Mouse (Mus musculus): ENCODE results near the gene Ankle1. TPM values are rescaled to one million over a fixed set of nuclear protein-coding genes. Genes with fewer than 3 reads are reported as not detected.
A peak's percentile ranks its signal among the peaks of the same experiment; 100 is the strongest.

Ankle1 gene
- total RNA-seq (2015; ENCODE audit: low replicate concordance): 208 and 222 TPM in 2 replicates
- 343 and 473 TPM in 2 replicates for total RNA-seq (2017; ENCODE audit: low replicate concordance)

DNA sequence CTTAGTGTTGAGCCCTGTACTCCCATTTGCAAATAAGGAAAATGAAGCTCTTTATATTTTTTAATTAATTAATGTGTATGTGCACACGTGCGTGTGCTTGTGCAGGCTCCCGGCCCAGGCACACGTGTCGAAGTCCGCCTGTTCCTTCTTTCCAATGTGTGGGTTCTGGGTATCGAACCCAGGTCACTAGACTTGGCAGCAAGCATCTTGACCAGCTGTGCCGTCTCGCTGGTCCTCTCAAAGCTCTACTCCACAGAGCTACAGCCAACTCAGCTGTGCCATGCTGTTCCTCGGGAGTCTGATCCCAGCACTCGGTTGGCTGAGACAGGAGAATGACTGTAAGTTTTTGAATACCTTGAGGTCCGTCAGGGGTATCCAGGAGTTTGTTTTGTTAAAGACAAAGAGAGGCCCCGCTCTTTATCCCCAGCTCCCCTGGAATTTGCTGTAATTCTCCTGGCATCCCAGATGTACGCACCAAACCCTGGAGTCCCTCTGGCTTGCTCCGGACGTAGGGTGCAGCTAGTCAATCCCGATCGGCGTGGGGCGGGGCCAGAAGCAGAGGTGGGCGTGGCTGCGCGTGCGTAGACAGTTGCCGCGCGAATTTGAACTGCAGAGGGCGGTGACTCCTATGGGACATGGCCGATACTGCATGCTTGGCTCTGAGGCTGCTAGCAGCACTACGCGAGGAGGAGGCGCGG lies at the start of gene Ankle1:
Ankle1 (plus strand) TSS at position 610 of the 698 bp plus-strand sequence.
- peak; percentile 86 for ATAC-seq (replicated peaks; ENCODE audit: low FRiP score, poor library complexity, severe bottlenecking)

DNA sequence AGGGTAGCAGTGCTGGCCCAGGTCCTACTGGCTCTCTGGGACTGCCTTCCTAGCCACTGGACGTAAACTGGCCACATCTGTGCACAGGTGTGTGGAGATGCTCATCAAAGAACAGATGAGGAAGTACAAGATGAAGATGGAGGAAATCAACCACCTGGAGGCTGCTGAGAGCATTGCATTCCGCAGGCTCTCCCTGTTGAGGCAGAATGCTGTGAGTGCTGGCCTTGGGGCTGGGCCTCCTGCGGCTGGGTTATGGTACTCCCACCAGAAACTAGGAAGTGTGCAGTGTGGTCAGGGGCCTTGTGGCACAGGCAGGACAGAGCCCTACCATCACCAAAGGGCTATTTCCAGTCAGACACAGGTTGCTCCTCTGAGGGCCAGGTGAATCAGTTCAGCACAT lies 47.8 kb upstream of the Ankle1 start:
- no peak for ATAC-seq (replicated peaks; ENCODE audit: low FRiP score, poor library complexity, severe bottlenecking)

DNA sequence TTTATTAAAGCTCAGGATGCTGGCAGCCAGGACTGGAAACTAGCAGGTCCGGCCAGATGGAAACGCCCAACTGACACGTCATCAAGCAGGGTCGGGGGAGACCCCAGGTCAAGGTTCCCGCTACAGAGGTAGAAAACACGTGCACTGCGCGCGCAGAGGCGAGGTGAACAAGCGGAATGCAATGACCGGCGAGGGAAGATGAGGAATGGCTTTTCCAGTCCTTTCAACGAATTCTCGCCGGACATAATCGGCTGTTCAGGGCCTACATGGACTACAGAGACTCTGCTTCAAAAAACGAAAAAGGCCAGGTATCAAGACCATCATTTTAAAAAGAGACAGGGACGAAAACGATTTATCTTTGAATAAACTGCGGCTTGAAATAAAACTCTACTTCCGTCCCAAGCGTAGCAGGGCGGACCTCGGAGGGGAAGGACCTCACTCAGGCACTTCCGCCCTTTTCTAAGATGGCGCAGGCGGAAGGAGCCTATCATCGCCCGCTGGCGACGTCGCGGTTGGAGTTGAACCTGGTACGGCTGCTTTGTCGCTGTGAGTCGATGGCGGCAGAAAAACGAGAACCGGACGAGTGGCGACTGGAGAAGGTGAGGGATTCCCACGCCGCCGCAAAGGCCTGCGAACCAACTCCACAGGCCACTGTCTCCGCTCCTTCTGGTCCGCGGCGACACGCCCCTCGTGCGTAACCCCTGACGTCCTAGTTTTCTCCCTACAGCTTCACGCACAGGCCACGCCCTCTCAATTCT lies 38.9 kb upstream of the Ankle1 start, which contains the start of gene Use1:
Use1 (plus strand) TSS at position 78 of the 758 bp plus-strand sequence.
- peak; percentile 81 for ATAC-seq (replicated peaks; ENCODE audit: low FRiP score, poor library complexity, severe bottlenecking)

DNA sequence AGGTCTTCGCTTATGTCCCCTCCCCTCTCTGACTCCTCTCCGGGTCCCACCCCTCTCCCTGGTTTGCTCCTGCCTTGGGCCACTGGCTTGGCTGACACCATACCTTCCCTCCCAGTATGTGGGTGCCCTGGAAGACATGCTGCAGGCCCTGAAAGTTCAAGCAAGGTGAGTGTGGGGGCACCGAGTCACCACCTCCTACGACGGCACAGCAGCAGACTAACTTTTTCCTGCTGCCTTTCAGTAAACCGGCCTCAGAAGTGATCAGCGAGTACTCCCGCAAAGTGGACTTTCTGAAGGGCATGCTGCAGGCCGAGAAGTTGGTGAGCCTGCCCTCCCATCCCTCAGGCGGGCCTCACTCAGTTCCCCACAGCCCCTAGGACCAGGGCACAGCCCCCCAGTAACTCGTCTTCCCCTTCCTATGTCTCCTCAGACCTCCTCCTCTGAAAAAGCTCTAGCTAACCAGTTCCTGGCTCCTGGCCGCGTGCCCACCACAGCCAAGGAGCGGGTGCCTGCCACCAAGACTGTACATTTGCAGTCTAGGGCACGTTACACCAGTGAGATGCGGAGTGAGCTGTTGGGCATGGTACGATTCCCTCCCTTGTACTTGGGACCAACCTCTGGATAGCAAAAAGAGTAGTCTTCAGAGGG lies 38.2 kb upstream of the Ankle1 start:
- no peak for ATAC-seq (replicated peaks; ENCODE audit: low FRiP score, poor library complexity, severe bottlenecking)

DNA sequence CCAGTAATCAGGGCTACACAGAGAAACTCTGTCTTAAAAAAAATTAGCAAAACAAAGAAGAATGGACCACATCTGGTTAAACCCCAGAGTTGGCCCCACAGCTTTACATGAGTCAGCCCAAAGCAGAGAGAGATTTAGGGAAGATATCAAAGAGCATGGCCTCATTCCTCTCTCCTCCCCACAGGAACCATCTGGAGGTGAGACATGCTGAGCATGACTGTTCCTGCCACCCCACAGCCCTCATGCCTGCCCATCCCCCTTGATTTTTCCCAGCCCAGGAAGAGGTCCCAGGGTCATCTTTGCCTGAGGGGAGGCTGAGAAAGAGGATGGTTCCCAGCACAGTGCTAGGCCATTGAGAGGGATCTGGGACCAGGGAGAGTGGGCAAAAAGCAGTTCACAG lies 37.4 kb upstream of the Ankle1 start:
- ATAC-seq (replicated peaks; ENCODE audit: low FRiP score, poor library complexity, severe bottlenecking): no peak

DNA sequence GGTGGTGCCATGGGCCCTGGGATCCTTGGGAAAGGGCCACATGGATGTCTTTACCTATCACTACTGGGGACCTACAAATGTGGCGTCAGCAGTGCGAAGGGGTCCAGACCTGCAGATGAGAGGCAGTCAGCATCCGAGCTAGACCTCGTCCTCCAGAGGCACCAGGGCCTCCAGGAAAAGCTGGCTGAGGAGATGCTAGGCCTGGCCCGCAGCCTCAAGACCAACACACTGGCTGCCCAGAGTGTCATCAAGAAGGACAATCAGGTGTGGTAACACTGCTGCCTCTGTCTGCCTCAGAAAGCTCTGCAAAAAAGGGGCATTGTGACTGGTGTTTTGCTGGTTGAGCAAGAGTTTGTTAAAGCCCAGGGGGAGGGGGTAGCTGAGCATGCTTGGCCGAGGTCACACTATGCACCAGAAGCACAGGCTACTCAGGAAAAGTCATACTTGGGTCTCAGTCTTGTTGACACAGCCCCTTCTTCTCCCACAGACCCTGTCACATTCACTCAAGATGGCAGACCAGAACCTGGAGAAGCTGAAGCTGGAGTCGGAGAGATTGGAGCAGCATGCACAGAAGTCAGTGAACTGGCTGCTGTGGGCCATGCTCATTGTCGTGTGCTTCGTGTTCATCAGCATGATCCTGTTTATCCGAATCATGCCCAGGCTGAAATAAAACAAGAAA lies 36.6 kb upstream of the Ankle1 start:
- ATAC-seq (replicated peaks; ENCODE audit: low FRiP score, poor library complexity, severe bottlenecking): no peak

DNA sequence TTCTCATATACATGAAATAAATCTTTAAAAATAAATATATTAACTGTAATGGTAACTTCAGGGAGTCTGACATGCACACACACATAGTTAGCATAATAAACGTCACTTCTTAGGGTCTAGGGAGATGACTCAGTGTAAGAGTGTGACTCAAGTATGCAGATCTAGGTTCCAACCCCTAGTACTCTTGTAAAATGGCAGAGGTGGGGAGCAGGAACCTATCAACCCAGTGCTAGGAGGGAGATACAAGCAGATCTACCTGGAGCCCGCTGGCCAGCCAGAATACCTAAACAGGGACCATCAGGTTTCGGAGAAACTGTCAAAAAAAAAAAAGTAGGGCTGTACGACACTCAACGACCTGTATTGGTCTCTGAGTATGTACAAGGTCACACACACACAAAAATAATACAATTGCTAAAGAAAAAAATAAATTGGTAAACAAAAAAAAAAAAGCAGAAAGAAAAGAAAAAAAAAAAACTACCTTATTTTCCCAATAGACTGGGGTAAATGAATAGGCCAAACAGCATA lies 35.0 kb upstream of the Ankle1 start:
- ATAC-seq (replicated peaks; ENCODE audit: low FRiP score, poor library complexity, severe bottlenecking): no peak

DNA sequence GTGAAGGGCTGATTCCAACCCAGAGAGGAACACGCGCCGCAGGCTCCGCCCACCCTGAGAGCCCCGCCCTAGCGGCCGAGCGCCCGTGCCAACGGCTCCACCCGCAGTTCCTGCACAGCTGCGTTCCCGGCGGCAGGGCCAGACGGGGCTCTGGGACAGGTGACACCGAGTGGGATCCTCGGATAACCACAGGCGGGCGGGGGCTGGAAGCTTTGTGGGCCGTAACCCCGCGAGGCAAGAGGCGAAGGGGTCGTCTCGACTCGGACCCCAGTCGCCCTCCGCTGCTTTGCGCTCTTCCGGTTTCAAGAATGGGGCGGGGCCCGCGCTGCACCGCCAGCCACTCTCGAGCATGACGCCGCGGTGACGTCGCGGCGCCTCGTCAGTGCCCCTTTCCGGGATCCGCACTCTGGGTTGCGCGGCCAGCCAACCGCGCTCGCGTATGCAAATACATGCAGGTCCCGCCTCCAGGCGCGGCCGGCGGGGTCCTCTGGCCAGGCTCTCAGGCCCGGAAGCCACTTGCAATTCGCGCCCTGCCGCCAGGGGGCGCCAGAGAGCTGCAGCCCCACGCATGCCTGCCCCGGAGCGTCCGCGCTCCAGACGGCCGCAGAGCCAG lies 34.5 kb upstream of the Ankle1 start, which contains the start of gene Ocel1:
Ocel1 (plus strand) TSS at position 63 of the 613 bp plus-strand sequence.
- peak; percentile 84 for ATAC-seq (replicated peaks; ENCODE audit: low FRiP score, poor library complexity, severe bottlenecking)

DNA sequence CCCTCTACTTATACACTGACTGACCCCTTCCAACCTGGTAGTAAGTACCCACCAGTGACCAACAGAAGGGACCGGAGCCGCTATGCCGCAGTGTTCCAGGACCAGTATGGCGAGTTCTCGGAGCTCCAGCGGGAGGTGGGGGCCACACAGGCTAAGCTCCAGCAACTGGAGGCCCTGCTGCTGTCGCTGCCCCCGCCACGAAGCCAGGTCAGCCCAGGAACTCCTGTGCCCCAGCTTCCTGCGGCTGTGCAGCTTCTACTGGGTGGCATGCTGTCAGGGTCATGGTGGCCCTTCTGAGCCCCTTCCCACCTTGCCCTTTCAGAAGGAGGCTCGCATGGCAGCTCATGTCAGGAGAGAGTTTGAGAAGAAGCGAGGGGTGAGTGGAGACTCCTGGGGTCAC lies 33.4 kb upstream of the Ankle1 start:
- no peak for ATAC-seq (replicated peaks; ENCODE audit: low FRiP score, poor library complexity, severe bottlenecking)

DNA sequence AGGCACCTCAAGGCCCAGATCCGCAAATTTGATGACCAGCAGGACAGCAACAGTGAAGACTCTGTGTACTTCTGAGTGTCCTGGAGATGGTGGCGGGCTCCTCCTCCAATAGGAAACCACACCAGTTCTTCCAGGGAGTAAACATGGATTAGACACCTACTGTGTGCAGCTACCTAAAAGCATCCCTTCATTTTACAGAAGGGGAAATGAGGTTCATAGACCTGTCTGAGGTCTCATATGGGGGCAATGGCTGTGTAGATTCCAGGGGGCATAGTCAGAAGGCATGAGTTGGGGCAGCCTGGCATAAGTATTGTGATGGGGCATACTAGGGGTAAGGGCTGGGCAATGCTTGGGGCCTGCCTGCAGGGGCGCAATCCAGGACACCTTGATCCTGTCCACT lies 32.8 kb upstream of the Ankle1 start:
- no peak for ATAC-seq (replicated peaks; ENCODE audit: low FRiP score, poor library complexity, severe bottlenecking)

DNA sequence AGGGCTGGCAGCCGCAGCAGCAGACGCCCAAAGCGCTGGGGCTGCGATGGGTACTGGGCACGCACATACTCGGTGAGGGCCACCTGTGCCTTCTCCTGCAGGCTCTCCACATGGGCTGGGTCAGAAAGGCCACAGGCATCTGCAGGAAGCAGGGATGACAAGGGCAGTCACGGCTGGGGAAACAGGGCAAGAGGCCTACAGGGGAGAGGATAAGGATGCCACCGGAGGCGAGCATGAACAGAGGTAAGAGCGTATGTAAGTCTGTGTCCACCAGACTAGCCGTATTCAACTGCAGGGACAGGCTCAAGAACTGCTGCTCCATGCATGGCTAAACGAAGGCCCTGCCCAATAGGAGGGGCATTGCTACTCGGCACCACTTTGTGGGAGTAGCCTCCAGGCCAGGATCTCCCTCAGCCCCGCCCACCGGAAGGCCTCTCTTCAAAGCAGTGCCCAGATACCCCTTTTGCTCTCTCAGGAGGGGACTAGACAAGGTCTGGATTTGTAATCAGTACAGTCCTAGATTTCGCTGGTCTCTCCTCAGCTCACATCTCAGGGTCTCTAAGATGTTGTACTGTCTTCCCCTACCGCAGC lies 31.1 kb upstream of the Ankle1 start:
- ATAC-seq (replicated peaks; ENCODE audit: low FRiP score, poor library complexity, severe bottlenecking): no peak

DNA sequence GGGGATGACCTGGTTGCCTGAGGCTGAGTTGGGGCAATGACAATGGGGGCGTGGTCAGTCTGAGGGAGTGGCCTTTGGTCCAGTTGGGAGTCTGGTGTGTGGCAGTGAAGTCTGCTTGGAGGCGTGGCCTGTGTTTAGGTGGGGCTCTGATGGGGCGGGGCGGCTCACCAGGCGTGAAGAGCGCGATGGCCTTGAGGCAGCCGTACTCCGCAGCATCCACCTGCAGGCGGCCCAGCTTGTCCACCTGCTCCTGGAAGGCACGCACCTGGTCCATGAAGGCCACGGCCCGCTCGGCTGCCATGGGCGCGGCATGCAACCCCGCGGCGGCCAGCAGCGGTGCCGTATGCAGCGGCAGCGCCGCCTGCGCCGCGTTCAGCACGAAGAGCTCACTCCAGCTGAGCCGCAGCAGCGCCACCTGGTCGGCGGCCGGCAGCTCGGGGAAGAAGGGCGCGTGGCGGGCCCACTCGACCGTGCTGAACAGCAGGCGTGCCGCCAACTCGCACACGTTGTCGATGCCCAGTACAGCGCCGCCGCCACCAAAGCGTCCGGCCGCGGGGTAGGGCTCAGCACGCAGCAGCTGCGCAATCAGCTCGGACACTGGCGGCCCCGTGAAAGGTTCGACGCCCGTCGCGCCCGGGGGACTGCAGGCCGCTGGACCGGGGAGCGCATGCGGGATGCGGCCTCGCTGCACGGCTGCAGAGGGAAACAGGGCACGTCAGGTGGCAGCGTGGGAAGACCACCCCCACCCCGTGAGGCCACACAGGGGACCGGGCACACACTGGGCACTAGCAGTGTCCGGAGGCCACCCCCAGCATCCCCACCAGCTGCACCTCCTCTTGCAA lies 30.0 kb upstream of the Ankle1 start:
- 0 out of 2 replicates have a peak, but pooled peaks have one; percentile 17 for ATAC-seq (replicated peaks; ENCODE audit: low FRiP score, poor library complexity, severe bottlenecking)

DNA sequence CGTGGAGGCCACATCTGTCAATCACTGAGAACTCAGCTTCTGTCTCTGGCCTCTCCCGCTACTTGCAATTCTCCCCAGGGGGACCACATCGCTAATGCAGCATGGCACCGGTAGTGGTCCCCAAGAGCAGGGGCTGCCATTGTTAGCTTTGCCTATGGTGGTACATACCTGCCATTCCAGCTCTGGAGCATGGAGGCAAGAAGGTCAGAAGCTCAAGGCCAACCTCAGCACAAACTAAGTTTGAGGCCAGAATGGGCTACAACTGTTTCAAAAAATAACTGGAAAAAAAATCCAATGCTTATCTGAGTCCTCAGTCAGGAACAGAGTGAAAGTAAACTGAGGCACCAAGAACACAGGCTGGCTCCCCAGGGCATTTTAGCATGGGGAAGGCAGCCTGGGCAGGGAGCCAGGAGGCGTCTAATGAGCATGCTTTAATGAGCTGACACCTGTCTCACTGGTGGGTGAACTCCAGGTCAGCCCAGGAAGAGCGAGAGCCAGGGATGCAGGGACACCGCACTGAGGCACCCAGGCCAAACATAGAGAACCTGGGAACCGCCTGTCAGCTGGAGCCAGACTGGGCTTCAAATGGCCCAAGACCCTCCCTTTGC lies 29.3 kb upstream of the Ankle1 start:
- no peak for ATAC-seq (replicated peaks; ENCODE audit: low FRiP score, poor library complexity, severe bottlenecking)

DNA sequence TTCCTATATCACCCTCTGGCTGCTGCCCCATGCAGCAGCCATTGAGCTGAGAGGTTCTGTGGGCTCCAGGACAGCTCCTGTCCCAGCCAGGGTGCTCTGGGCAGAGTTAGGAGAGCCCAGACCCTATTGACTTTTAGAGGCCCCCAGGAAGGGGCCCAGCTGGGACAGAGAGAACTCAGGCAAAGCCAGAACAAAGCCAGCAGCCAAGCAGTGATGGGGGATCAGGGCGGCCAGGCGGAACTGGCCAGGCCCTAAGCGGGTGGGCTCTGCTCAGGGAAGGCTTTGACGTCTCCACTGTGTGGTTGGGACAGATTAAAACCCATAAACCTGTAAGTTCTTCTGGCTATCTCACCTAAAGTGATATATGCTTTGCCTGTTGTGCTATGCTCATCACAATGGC lies 26.8 kb upstream of the Ankle1 start:
- ATAC-seq (replicated peaks; ENCODE audit: low FRiP score, poor library complexity, severe bottlenecking): no peak

DNA sequence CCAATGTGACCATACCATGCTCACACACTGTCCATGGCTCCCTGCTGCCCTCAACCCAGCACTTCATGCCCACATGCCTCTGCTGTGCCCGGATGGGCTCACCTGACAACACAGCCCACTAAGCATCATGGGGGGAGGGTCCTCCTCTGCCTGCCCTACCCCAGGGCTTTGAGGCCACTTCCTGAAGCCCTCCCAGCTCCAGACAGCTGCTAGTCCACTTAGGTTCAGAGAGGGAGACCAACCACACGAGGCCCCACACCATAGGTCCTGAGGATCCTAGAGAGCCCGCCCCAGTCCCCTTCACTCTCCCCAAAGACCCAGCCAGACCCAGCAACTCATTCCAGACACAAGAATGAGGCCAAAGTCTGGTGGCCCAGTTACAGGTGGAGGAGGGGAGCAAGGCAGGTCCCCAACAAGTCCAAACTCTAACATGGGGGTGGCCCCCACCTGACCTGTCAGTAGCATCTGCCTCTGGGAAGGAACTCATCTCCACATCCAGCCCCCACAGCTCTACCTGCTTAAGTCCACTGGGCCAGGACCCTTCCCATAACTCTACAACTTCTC lies 26.2 kb upstream of the Ankle1 start:
- no peak for ATAC-seq (replicated peaks; ENCODE audit: low FRiP score, poor library complexity, severe bottlenecking)

DNA sequence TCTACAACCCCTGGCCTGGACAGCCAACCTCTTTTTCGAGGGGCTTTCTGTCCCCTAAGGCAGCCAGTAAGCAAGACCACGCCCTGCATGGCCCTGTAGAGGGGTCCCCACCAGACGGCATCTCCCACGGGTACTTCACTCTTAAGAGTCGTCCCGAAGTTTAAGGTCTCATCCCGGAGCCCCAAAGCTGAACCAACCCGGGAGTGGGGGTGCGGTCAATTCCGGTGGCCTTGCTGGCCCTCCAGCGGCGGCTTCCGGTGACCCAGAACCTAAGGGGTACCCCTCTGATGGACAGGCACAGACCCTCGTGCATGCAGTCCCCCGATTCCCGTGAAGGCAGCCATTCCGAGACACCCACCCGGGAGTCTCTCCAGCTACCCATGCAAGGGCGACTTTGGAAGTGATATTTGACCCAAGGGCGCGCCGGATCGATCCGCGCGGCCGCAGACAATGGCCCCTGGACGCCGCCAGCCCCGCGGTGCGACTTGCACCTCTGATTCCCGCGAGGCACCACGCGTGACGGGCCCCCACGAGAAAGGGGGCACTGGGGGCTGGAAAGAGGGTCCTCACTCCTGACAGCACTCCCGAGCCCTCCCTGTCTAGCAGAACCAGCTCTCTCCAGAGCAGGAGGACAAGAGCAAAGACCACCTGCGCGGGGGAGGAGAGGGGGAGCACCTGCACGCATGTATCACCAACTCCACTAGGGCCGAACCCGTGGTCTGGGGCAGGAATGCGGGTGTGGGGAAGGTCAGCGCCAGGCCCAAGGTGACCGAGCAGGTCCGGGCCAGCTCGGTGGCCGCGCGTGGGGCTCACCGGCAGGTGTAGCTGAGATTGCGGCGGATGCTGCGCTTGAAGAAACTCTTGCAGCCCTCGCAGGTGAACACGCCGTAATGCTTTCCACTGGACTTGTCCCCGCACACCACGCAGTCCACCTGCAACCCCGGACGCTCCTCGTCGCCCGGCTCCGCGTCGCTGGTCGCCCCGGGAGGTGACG lies 25.3 kb upstream of the Ankle1 start:
- ATAC-seq (replicated peaks; ENCODE audit: low FRiP score, poor library complexity, severe bottlenecking): no peak
